Mouse (Mus musculus) CD4-positive naive resting alpha-beta T cell, adult 76 days (primary cell): Measurements from ENCODE around the gene Ecpas. TPM values are rescaled to one million over a fixed set of nuclear protein-coding genes. Genes with fewer than 3 reads are reported as not detected.

Source experiments
- total RNA-seq: library from RNA; stranded (reverse); gene quantifications from one replicate; pipeline ENCODE4 v1.2.4, GENCODE M21; 2023

Ecpas gene
- 85.3 TPM for total RNA-seq

GRCm38 (mm10) chr4:58912629-58913335 lies at the start of gene Ecpas:
Gene Ecpas, minus strand, starts transcription at chr4:58912749.

DNA sequence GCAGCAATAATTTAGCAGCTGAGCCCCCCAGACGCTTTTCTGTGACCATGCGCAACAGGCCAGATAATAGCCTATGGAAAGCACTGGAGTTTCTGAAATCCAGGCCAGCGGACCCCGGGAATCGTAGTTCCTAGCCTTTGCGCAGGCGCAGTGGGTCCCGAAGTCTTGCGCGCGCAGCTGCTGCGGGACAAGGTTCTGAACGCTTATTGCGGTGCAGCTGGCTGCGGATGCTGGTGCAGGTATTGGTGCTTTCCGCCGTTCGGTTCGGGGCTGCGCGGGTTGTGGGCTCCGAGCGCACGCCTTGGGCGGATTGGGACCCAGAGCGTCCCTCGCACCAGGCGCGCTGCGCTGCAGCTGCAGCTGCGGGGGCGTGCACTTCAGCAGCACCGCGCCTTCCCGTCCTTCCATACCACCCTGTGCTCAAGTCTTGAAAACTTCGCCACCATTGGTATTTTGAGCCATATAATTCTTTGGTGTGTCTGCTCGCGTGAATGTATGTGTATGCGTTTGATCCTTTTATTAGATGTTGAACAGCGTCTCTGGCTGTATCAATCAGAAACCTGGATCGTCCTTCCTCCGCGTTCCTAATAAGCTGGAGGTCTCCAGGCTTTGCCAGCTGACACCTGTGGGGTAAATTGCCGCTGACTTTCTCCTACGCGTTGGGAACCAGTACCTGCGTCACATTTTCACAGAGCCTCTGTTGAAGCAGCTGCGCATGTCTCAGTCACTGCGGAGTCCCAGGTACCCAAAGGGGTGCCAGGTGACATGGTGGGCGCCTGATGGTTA lies 31.1 kb upstream of the Ecpas start, which contains the start of gene Zkscan16:
Zkscan16 (plus strand) TSS at position 209 of the 786 bp plus-strand sequence.

DNA sequence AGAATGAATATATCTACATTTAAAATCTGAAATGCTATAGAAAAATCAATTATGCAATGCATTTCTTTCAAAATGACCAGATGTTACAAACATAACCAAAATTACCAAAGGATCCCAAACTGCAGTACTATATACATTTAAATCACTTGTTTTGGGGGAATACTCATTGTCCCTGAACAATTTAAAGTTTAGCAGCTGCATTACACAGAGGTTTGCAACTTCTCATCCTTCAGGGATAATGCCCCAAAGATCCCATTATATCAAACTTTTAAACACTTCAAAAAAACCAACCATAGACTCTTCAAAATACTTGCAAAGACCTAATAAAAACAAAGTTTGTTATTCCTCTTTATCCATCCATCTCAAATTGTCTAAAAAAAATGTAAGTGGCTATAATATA lies 124.9 kb downstream of the Ecpas start, which contains the start of gene Olfr267:
Olfr267 (minus strand) TSS at position 101 of the 400 bp plus-strand sequence.

Other genes with a start within 250 kb of the Ecpas start
- 0.38 TPM for gene Olfr267, start 125.0 kb downstream of the Ecpas start, total RNA-seq
- not detected for gene Zkscan16, start 30.9 kb upstream of the Ecpas start, total RNA-seq
- 1.4 TPM for gene Ptgr1, start 74.4 kb upstream of the Ecpas start, total RNA-seq
- gene Dnajc25, start 82.3 kb upstream of the Ecpas start, total RNA-seq: 8.5 TPM
- gene Gm20503, start 90.5 kb upstream of the Ecpas start, total RNA-seq: not detected
- gene Gng10, start 122.3 kb upstream of the Ecpas start, total RNA-seq: 34.7 TPM
- gene AI481877, start 226.2 kb upstream of the Ecpas start, total RNA-seq: not detected